Mouse (Mus musculus) left cerebral cortex, adult 2 months (tissue): ENCODE measurements at regions not wholly inside any gene's neighbourhood (a gene's known extent, or its start where the extent isn't known, plus 50 kb on each side); places are given as distances from the start of the nearest gene placed in this dataset.

Source experiments
- DNase-seq, 2 experiments: peaks; one replicate each; pipeline ENCODE4 v3.0.0; 2021 to 2022; ENCODE audit warnings: low spot score in 2 of 2, mixed read lengths in 1 of 2; ENCODE audit errors: extremely low spot score in 1 of 2
- H3K27ac ChIP-seq: fragments of 200-600 bp; 2 replicates; pipeline ENCODE4 v1.8.1; 2022
- H3K4me3 ChIP-seq: fragments of 200-600 bp; 2 replicates; pipeline ENCODE4 v1.8.1; 2022
- CTCF ChIP-seq: fragments of 200-600 bp; IDR thresholded peaks from 2 replicates; pipeline ENCODE4 v1.8.1; 2022; ENCODE audit warnings: antibody characterized with exemption, mild to moderate bottlenecking, moderate library complexity
- intact Hi-C: fragments of 180-260 bp; cut with DNase I; formaldehyde crosslinking; loops from one replicate; pipeline ENCODE4 v1.15.1; 2025

- intact Hi-C loops, result no loop called here
- no peak overlapping the region for H3K27ac ChIP-seq
- no peak overlapping the region for H3K4me3 ChIP-seq
- TF ChIP-seq CTCF, result no peak
- DNase-seq, result no peak
Observed at GRCm38 (mm10) chr4:7144215-7144614, 1094.6 kb downstream of the Car8 start.

- intact Hi-C loops, result no loop called here
- no peak for TF ChIP-seq CTCF
- Histone ChIP-seq H3K27ac (no peak overlapping the region), H3K4me3 (no peak overlapping the region)
- DNase-seq, result no peak
Observed at GRCm38 (mm10) chr4:7143676-7144075, 1095.2 kb downstream of the Car8 start.

- Histone ChIP-seq H3K4me3 (no peak overlapping the region), H3K27ac (no peak overlapping the region)
- no peak for DNase-seq
- TF ChIP-seq CTCF, result no peak
- intact Hi-C loops, result no loop called here
Observed at GRCm38 (mm10) chr4:7142781-7143180, 1096.1 kb downstream of the Car8 start.

GRCm38 (mm10) chr4:7112159-7112558 is 1126.7 kb downstream of the Car8 start:
- Histone ChIP-seq H3K27ac (no peak overlapping the region), H3K4me3 (no peak overlapping the region)
- intact Hi-C loops, result no loop called here
- no peak for DNase-seq
- no peak for TF ChIP-seq CTCF

- Histone ChIP-seq H3K27ac (no peak overlapping the region), H3K4me3 (no peak overlapping the region)
- no peak for TF ChIP-seq CTCF
- intact Hi-C loops, result no loop called here
- DNase-seq, result no peak
Observed at GRCm38 (mm10) chr4:7092957-7093356, 1145.9 kb downstream of the Car8 start.

- intact Hi-C loops, result no loop called here
- Histone ChIP-seq H3K27ac (no peak overlapping the region), H3K4me3 (no peak overlapping the region)
- TF ChIP-seq CTCF, result no peak
- no peak for DNase-seq
Observed at GRCm38 (mm10) chr4:7091201-7091814, 1147.5 kb downstream of the Car8 start.
